Mouse (Mus musculus): ENCODE data around the gene Elovl5. TPM values are rescaled to one million over a fixed set of nuclear protein-coding genes. Genes with fewer than 3 reads are reported as not detected.

Gene Elovl5
- total RNA-seq (2015; ENCODE audit: low replicate concordance) (10.5 and 16.2 TPM in 2 replicates), total RNA-seq (2017; ENCODE audit: low replicate concordance) (10.4 and 10.9 TPM in 2 replicates)

DNA sequence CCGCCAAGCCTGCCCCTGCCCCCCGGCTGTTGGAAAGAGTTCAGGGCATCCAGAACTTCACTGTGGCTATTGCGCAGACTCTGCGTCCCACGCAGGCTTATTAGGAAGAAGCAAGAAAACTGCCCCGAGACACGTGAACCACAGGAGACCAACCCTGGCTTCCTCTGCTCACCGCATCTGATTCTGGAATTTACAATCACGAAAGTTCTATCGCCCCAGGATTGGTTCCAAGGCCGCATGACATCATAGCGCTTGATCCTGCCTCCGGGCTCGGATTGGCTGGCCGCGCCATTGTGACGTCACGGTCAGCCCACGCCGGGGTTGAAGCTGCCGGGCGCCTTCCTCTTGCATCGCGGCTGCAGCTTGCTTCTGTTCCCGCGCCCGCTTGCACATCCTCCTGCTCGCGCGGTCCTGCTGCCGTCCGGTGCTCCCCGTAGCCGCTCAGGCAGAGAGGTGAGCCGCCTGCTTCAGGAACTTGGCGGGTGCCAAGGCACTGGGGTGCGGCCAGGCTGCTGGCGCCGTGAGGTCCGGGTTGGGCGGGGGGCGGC is at the start of gene Elovl5:
Gene Elovl5 (plus strand): TSS at position 291 of the 548 bp plus-strand sequence.
- ATAC-seq (replicated peaks; ENCODE audit: low FRiP score, poor library complexity, severe bottlenecking) = peak; percentile 73

DNA sequence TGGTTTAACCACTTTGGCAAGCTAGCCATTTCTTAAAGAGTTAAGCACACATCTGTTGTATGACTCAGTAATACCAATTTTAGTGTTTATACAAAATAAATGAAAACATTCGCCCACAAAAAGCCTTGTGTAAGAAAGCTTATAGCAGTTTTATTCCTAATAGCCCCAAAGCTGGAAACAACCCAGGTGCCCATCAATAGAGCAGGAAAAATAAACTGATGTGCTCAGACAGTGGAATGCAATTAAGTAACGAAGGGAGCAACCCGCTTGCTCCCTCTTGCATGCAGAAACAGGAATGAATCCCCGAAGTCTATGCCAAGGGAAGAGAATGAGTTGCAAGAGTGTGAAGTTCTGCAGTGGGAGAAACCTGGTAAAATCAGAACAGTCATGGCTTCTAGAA is 25.7 kb upstream of the Elovl5 start:
- ATAC-seq (replicated peaks; ENCODE audit: low FRiP score, poor library complexity, severe bottlenecking) = no peak

DNA sequence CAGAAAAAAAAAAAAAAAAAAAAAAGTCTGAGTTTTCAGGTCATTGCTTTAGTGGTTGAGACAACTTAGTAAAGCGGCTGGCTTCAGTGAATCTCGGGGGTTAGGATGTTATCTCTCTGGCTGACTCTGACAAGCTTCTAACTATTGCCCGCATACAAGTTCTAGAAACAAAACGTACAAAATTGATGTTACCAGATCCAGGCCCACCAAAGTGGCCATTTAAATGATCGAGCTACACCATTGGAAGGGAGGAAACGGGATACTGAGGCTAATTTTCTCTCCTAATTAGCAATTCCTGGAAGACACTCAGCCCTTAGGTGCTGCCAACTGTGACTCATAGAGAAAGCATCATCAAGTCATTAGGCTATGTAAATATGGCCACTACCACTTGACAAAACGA is 18.6 kb upstream of the Elovl5 start:
- ATAC-seq (replicated peaks; ENCODE audit: low FRiP score, poor library complexity, severe bottlenecking) = no peak

DNA sequence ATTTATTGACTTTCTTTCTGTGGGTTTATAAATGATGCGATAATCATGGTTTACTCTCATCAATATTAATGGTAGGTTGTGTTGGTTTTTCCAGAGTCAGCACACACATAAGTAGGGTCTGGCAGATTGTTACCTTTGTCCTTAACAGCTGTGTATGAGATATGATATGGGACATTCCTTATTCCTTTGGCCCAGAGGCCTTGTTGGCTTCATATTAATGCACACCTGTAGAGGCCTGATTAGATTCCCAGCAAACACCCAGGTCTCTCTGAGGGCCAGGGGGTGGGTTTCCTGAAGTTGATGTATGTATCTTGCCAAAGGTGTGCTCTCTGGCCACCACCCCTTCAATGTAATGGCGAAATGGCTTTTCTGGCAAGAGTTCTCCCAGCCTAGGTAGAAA is 13.0 kb upstream of the Elovl5 start:
- ATAC-seq (replicated peaks; ENCODE audit: low FRiP score, poor library complexity, severe bottlenecking) = no peak

DNA sequence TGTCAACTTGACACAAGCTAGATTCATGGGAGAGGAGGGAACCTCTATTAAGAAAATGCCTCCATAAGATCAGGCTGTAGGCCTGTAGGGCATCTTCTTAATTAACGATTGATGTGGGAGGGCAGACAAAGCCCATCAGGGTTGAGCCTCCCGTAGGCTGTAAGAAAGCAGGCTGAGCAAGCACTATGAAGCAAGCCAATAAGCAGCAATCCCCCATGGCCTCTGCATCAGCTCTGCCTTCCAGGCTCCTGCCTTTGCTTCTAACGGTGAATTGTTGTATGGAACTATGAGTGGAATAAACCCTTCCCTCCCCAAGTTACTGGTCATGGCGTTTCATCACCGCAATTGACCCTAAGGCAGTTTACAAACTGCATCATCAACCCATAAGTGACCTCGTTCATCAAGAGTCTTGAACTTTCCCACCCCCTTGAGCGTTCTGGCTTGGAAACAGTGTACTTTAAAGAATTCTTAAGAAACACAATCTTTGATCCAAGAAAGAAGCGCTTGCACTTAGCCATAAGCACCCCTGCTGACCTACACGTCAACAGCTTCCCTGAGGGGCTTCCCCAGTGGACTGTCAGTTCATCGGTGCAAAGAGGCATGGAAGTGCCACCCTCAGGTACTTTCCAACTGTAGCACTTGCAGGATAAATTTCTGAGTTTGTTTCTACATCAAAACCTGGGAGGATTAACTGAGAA is 7.4 kb upstream of the Elovl5 start:
- ATAC-seq (replicated peaks; ENCODE audit: low FRiP score, poor library complexity, severe bottlenecking) = no peak

DNA sequence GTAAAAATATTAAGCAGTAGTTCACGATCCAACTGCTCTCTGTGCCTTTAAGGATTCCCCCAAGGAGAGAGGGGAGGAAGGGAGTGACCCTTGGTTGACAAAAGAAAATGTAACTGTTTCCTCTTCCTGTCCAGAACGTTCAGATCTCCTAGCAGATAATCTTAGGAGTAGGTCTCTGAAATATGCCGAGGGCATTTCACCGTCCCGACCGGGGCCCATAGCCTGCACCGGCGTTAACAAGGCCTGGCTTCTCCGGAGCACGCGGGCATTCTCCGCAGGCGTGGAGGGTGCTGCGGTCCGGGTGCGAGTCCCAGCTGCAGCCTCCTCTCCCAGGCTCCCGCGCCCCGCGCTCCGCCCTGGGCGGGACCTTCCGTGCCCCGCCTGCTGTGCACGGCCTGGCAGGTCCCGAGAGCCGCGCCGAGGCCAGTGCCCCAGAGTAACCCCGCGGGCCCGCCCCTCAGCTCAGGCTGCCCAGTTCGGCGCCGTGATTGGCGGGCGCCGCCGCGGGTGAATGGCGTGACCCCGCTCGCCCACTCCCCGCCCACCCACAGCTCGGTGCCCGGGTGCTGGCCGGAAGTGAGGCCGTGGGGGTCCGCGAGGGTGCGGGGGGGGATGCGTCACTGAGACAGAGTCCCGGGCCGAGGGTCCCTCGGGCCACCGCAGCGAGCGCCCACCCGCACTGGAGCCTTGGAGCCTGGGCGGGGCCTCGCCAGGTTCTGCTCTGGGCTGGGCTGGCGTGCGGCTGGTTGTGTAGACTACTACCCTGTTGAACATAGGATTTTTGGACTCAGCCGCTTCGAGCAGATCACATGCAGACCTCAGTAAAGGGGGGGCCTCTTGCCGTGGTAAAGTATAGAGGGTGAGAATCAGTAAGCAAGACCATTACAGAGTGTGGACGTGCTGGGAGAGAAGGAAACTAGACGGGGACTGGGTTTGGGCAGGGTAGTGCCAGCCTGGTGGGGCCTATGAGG is 6.6 kb upstream of the Elovl5 start:
- peak; percentile 99 for ATAC-seq (replicated peaks; ENCODE audit: low FRiP score, poor library complexity, severe bottlenecking)

DNA sequence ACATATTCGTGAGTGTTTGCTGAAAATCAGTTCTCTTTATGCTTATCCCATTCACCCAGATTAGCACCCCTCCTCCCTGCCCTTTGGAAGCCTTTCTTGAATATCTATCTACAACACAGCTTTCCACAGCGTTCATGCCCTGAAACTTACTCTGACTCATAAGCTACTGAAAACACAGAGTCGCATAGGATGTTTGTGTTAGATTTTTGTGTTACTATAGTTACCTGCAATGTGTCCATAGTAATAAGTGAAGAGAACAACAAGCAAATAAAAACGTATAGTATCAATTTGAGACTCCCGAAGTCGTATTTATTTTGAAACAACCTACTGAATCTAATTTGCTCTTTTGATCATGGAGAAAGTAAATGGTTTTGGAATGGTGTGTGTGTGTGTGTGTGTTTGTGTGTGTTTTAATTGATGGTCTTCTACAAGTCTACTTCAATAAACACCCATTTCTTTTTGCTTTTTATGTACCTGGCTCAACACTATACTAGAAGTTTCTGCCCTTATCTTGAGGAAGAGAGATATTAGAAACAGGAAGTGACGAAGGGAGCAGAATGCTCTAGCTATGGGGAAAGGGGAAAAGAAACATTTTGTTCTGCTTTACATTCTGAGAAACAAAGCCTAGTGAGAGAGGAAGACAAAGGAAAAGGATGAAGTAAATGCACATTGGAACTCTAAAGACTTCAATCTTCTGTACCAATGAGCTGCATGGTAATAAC is 5.5 kb upstream of the Elovl5 start:
- no peak for ATAC-seq (replicated peaks; ENCODE audit: low FRiP score, poor library complexity, severe bottlenecking)

DNA sequence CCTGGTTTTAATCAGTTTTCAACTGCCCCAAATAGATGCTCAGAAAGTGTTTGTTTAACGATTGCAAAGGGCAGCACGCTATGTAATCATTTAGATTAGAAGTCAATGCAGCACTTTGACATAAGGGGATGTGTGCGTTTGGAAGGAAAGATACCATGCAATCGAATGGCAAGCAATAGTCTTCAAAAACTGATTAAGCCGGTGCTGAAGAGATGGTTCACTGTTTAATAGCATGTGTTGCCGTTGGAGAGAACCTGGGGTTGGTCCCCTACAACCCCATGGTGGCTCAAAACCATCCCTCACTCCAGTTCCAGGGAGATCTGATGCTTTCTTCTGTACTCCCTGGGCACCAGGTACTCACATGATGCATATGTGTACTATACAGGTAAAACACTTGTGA is 4.9 kb upstream of the Elovl5 start:
- ATAC-seq (replicated peaks; ENCODE audit: low FRiP score, poor library complexity, severe bottlenecking) = no peak

DNA sequence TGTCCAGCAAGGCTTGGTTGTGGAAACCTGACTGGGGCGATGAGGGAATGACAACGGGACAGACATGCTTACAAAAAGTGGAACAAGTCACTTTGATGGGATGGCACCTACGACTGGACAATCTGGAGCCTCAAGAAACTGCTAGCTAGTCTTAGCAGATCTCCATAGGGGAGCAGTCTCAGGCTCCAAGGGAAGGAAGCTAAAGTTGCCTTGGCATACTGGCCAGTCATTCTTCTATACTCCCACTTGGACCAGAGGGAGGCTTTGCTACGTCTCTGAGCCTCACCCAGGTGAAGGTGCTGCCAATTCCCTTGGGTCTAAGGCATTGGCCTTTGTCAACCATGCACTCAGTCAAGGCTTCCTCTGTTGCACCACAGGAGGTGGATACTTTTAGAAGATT is 2.5 kb upstream of the Elovl5 start:
- ATAC-seq (replicated peaks; ENCODE audit: low FRiP score, poor library complexity, severe bottlenecking) = no peak

DNA sequence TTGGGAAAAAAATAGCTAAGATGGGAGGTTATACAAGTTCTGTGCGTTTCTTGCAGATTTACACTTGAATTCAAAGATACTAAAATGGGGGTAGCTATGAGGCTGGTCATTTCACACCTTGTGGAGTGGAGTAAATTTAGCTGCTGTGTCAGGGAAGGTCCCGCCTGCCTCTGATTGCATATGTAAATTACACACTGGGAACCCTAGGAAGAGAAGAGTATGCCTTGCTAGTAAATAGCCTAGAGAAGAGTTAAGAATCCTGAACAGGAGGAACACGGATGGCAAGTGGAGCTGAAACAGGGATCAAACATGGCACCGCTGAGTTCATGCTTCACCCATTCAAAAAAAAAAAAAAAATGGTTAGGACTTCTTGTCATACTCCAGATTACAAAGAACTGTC is 1.4 kb upstream of the Elovl5 start:
- no peak for ATAC-seq (replicated peaks; ENCODE audit: low FRiP score, poor library complexity, severe bottlenecking)

DNA sequence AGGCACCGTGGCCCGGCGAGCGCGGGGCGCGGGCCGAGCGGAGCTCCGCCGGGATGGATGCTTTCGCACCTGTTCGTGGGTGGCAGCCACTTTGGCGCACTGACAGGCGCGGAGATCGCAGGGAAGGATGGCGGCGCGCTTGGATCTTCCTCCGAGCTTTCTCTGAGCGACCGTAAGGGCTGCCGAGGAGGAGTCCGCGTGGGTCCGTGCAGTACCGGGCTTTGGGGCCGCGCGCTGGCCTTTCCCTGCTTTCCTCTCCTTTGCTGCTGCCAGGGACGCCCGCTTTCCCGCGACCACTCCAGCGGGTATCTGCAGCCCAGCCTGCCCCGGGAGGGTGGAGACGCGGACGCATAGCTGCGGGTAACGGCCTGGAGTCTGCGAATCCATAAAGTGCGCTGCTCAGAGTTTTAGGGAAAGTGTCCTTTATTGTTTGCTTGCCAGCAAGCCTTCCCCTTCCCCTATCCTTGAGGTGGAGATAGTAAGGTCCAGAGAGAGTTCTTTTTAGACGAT is 513 bp downstream of the Elovl5 start:
- ATAC-seq (replicated peaks; ENCODE audit: low FRiP score, poor library complexity, severe bottlenecking) = no peak

DNA sequence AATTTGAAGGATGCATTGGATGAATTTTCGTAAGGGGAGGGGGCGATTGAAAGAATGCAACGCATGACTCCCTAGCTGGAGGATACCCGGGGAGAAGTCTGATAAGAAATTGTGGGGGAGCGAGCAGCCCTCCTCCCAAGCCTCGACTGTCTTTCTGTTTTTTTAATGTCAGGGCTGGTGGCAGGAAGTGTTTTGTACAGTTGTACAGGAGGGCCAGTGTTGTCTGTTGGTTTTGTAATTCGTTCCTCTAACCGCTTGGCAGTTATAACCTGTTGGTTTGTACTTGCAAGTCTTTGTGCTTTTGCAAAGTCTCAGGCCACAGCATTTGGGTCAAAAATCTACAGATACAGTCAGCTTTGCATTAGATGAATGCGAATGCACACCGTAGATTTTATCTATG is 1.0 kb downstream of the Elovl5 start:
- ATAC-seq (replicated peaks; ENCODE audit: low FRiP score, poor library complexity, severe bottlenecking) = no peak

DNA sequence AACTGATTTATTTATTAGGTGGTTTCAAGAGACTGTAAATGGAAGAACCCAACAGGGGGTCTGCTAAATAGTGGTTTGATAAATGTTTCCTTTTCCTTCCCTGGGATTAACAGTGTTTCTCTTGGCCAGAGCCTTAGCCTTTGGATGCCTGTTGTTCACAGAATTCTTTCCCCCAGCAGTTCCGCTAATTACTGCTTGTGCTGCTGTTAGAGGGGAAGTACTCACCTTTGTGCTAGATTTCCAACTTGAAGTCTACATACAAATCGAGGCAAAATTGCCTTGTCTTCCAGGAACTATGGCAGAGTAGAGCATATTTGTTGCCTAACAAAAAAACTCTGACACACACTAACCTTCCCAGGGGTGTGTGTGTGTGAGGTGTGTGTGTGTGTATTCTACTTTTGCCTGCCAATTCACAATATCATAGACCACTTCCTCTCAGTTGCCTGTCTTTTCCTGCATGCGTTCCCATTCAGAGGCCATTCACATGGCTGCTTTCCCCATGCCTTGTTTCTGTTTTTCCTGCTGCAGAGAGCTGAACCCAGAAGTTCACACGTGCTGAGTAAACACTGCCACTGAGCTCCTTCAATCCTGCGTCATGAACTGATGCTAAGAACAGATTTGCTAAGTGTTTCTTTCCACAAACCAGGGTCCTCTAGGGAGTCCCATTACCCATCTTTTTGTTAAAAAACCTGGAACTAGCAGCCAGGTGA is 2.0 kb downstream of the Elovl5 start:
- no peak for ATAC-seq (replicated peaks; ENCODE audit: low FRiP score, poor library complexity, severe bottlenecking)

DNA sequence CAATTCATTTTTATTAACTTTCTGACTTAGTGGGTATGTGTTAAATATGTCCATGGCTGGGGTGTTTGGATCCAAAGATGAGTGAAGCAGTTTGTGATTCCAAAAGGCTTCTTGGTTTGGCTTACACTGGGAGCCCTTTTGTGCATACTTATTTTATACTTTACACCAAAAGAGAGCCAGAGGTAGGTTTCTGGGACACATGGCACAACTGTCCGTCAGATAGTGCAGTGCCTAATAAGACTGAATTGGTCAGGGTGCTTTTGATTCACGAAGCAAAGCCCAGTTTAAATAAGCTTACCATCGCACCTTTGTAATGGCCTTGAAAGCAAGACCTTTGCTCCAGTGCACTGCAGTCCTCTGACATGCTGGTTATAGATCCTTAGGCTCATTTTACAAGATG is 3.3 kb downstream of the Elovl5 start:
- no peak for ATAC-seq (replicated peaks; ENCODE audit: low FRiP score, poor library complexity, severe bottlenecking)

DNA sequence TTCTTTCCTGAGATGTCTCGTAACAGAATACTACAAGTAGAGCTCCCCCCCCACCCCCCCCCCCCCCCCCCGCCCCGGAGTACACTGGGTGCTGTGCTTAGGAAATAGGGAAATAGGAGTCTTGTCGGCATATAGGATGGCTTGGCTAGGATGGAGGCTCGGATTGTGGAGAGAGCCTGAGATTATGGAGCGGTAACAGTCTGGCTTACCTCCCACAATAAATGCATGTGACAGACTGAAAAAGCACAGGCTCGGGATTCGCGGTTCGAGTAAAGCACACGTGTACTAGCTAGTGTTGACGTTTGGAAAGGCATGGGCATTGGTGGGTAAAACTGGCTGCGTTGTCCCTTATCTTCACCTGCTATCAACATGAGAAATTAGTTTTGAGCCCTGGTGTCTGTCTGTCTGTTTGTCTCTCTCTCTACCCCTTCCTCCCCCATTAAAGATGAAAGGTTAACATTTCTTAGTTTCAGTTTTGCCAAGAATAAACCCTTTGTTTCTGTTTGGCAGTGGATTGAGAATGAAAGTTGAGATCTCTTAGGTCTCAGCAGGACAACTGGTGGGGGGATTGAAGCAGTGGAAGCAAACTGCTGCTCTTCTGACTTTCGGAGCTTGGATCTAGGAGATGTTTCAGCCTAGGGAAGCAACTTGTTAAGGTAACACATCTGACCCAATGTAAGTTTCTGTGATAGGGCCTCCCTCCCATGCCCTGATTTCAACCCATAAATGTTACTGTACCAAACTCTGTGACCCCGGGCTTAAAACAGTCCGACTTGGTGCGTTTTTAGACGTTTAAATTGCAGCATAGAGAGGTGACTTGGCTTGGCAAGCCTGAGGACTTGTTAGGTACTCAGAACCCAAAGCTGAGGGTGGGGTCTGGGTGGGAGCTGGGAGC is 4.4 kb downstream of the Elovl5 start:
- no peak for ATAC-seq (replicated peaks; ENCODE audit: low FRiP score, poor library complexity, severe bottlenecking)

DNA sequence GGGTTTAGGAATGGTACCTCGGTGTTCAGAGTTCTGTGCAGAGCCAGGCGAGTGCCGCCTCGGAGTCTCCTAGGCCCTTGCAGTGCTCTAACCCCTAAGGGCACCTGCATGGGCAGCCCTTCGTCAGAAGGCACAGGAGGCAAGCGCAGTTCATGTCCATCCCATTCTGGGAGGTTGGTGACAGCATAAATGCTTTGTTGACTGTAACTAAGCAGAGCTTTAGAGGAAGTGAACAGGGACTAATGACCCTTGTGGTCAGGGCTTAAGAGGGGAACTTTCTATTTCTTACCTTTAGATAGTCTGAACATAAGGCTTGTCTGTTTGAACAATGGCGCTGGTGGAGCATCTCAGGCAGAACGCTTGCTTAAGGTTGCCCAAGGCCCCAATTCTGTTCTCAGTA is 6.6 kb downstream of the Elovl5 start:
- no peak for ATAC-seq (replicated peaks; ENCODE audit: low FRiP score, poor library complexity, severe bottlenecking)

DNA sequence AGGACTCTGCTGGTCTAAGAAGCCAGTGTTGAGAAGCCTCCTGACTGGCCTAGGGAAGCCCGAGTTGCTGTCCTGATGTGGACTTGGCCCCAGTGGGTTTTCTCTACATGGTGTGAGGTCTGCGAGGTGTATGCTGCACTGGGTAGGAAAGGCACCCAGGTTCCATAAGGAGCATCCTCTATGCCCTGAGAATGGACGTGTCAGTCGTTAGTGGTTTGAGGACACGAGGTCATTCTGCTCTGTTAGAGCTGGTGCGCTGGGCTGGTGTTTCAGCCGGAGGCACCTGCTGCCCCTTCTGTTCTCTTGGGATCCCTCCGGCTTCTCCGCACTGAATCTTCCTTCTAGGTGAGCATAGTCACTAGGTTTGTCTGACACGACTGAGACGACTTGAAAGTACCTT is 7.0 kb downstream of the Elovl5 start:
- no peak for ATAC-seq (replicated peaks; ENCODE audit: low FRiP score, poor library complexity, severe bottlenecking)

DNA sequence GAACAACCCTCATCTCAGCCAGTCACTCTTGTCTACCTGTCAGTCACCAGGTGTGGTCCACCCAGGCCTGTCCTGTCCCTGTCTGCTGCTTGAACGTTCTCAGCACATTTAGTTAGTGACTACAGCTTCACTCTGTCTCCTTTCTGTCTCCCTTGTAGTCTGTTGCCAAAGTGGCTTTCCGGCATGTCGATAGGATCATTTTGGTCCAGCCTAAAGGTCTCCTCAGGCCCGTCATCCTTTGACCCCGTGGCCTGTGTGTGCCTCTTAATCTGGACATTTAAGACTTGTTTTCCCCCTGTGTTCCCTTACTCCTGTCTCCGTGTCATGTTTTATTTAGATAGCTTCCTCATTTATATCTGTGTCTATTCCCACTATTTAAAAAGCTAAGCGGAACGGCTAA is 9.0 kb downstream of the Elovl5 start:
- no peak for ATAC-seq (replicated peaks; ENCODE audit: low FRiP score, poor library complexity, severe bottlenecking)

Measured in erythroid progenitor cell, adult 5-6 weeks (primary cell).